Mouse (Mus musculus): Measurements from ENCODE around the gene Acer3.

DNA sequence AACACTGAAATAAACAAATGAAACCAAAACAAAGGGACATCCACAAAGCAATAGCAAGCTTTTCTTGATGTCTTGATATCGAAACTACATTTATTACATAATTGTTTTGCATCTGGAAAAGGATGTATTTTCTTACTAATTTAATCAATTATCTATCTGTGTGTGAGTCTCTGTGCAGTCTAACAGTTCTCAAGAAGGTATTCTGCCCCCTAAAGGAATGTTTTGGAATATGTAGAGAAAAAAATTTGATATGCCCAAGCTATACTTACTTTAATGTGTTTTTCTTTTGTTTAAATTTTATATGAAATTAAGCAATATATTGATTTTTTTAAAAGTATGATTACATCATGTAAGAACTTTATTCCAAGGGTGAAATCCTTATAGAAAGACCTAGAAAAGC lies 130.4 kb downstream of the Acer3 start:
- no peak for TF ChIP-seq CTCF (IDR thresholded peaks at IDR 0.05; ENCODE audit: borderline replicate concordance, control insufficient read depth, extremely low read depth, insufficient read depth, low read length, poor library complexity)
- TF ChIP-seq POLR2A (IDR thresholded peaks at IDR 0.05; ENCODE audit: control insufficient read depth, extremely low read depth, insufficient read depth, low read length, poor library complexity) = no peak

Data from thymus, adult 2 months (tissue).